Mouse (Mus musculus) lung, adult 2 months (tissue): Measurements from ENCODE around the gene Napsa. TPM values are rescaled to one million over a fixed set of nuclear protein-coding genes. Genes with fewer than 3 reads are reported as not detected.

Source experiments
- DNase-seq: peaks from one replicate; pipeline ENCODE4 v3.0.0; 2022
- H3K4me1 ChIP-seq: fragments of 200-500 bp; 2 replicates; pipeline ENCODE4 v1.6.1; 2011; ENCODE audit warnings: low read length; ENCODE audit not compliant: control insufficient read depth, insufficient read depth
- H3K4me3 ChIP-seq: fragments of 200-500 bp; replicated peaks from 2 replicates; pipeline ENCODE3; 2011; ENCODE audit warnings: low read depth, mild to moderate bottlenecking, control low read depth, low read length; ENCODE audit errors: extremely low read depth
- CTCF ChIP-seq: fragments of 200-500 bp; IDR thresholded peaks from 2 replicates; pipeline ENCODE4 v1.5.1; 2011; ENCODE audit warnings: mild to moderate bottlenecking, low read length, control low read depth; ENCODE audit not compliant: insufficient read depth
- POLR2A ChIP-seq: fragments of 200-500 bp; IDR thresholded peaks from 2 replicates; pipeline ENCODE4 v1.6.1; 2011; ENCODE audit warnings: low read depth, mild to moderate bottlenecking, control low read depth, low read length, borderline replicate concordance; ENCODE audit errors: extremely low read depth
- WGBS: fragments of 180-500 bp; shearing (Covaris S2); methylation state at CpG from one replicate; pipeline ENCODE4 v1.1.7; 2018; 5-methylcytosine and 5-hydroxymethylcytosine counted together
- polyA plus RNA-seq: library from polyadenylated mRNA; depleted of rRNA; stranded (reverse); fragments of >200 nt; gene quantifications from 2 replicates; pipeline ENCODE4 v1.2.3, GENCODE M21; 2012

Napsa gene
- polyA plus RNA-seq, 1 experiment = 576 TPM

GRCm38 (mm10) chr7:44614041-44614688 is 42.0 kb downstream of the Napsa start:
- DNase-seq = no peak
- TF ChIP-seq CTCF (no peak), POLR2A (no peak)
- WGBS = 12% methylated on average over 20 of the region's 20 CpGs
- no peak overlapping the region for H3K4me3 ChIP-seq
- no peaks in the 10 kb centered on the region for H3K4me1 ChIP-seq

GRCm38 (mm10) chr7:44615309-44615708 is 43.1 kb downstream of the Napsa start:
- Histone ChIP-seq H3K4me3 (no peak overlapping the region), H3K4me1 (no peaks in the 10 kb centered on the region)
- no peak for TF ChIP-seq CTCF
- TF ChIP-seq POLR2A = no peak
- no peak for DNase-seq
- WGBS = 17% methylated on average over 10 of the region's 10 CpGs

- 71% methylated on average over 14 of the region's 14 CpGs for WGBS
- no peak overlapping the region for H3K4me3 ChIP-seq
- H3K4me1 ChIP-seq = no peaks in the 10 kb centered on the region
- TF ChIP-seq CTCF = no peak
- TF ChIP-seq POLR2A = no peak
- DNase-seq = no peak
These were observed 43.8 kb downstream of the Napsa start for GRCm38 (mm10) chr7:44615987-44616386.

- H3K4me3 ChIP-seq = no peak overlapping the region
These were observed 44.9 kb downstream of the Napsa start for GRCm38 (mm10) chr7:44617059-44617458.

GRCm38 (mm10) chr7:44623714-44624542 is 51.7 kb downstream of the Napsa start:
- WGBS = 41% methylated on average over 18 of the region's 18 CpGs
- DNase-seq = no peak
- no peaks in the 10 kb centered on the region for H3K4me1 ChIP-seq
- TF ChIP-seq POLR2A = no peak
- no peak overlapping the region for H3K4me3 ChIP-seq

More at GRCm38 (mm10) chr7:44617059-44617458, 44.9 kb downstream of the Napsa start:
- DNase-seq = no peak
- WGBS = 67% methylated on average over 3 of the region's 3 CpGs
- H3K4me1 ChIP-seq = no peaks in the 10 kb centered on the region
- TF ChIP-seq POLR2A = no peak
- no peak for TF ChIP-seq CTCF

- no peak overlapping the region for H3K4me3 ChIP-seq
- TF ChIP-seq POLR2A (no peak), CTCF (no peak)
- WGBS = 61% methylated on average over 3 of the region's 3 CpGs
- H3K4me1 ChIP-seq = no peaks in the 10 kb centered on the region
- DNase-seq = no peak
These were observed 52.3 kb downstream of the Napsa start for GRCm38 (mm10) chr7:44624543-44624826.

- WGBS = 67% methylated on average over 14 of the region's 14 CpGs
- no peaks in the 10 kb centered on the region for H3K4me1 ChIP-seq
These were observed 52.6 kb downstream of the Napsa start for GRCm38 (mm10) chr7:44624828-44625227.

GRCm38 (mm10) chr7:44625241-44626067 is 53.3 kb downstream of the Napsa start:
- H3K4me1 ChIP-seq = no peaks in the 10 kb centered on the region
- no peak overlapping the region for H3K4me3 ChIP-seq
- TF ChIP-seq POLR2A = no peak
- no peak for TF ChIP-seq CTCF
- 75% methylated on average over 13 of the region's 13 CpGs for WGBS
- DNase-seq = no peak

More at GRCm38 (mm10) chr7:44624828-44625227, 52.6 kb downstream of the Napsa start:
- no peak overlapping the region for H3K4me3 ChIP-seq
- TF ChIP-seq POLR2A (no peak), CTCF (no peak)
- no peak for DNase-seq

GRCm38 (mm10) chr7:44626068-44626385 is 53.8 kb downstream of the Napsa start:
- Histone ChIP-seq H3K4me3 (no peak overlapping the region), H3K4me1 (no peaks in the 10 kb centered on the region)
- no peak for DNase-seq
- no peak for TF ChIP-seq POLR2A
- TF ChIP-seq CTCF = no peak
- 43% methylated on average over 1 of the region's 1 CpGs for WGBS
